Mouse (Mus musculus) common myeloid progenitor, adult 5-6 weeks (primary cell): Measurements from ENCODE around the gene Rasgrf2. TPM values are rescaled to one million over a fixed set of nuclear protein-coding genes. Genes with fewer than 3 reads are reported as not detected.
"Not testable (repeated sequence)": the region's sequence is repeated elsewhere in the genome, so short reads cannot be mapped to it uniquely, and the experiment has no call there.

Experiments
- ATAC-seq: replicated peaks from 2 replicates; pipeline ENCODE4 v1.8.0; 2016; ENCODE audit warnings: low read depth, mild to moderate bottlenecking, moderate TSS enrichment, inconsistent platforms; ENCODE audit not compliant: poor library complexity, severe bottlenecking
- total RNA-seq: library from RNA; stranded (forward); fragments of 200-1000, 187-1606 nt; gene quantifications from 2 replicates; pipeline ENCODE4 v1.2.3, GENCODE M21; 2017

The Rasgrf2 gene
- total RNA-seq, result 0.09 TPM in 1 of 2 replicates, not detected in the other

DNA sequence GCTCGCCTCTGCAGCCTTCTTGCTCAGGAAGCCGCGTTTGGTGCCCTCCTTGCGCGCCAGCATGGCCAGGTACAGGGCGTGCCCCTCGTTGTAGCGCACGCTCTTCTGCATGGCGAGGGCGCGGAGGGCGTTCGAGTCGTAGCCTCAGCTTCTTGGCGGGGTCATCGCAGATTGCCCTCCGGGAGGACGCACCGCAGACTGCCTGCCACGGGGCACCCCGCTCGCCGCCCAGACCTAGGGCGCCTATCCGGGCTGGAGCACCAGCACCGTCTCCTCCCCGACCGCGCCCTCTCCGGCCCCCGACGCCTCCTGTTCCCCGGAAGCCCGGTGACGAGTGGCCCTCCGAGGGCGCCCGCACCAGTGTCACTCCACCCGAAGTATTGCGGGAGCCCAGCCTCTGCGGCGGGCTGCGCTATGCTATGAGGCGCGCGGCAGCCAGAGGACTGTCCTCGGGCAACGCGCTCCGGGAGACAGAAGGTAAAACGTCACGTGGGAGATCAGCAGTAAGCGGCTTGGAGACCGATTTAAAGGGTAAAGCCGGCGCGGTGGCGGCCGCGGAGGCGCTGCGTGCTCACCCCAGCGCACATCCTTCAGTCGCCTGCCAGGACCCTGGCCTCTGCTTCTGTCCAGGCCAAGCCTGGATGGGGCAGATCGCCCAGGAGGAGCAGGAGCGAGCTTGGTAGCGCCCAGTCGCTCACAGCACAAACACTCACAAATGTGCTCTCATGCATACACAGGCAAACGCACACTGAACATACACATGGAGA is at the start of gene Rasgrf2:
Gene Rasgrf2 (minus strand): TSS at position 273 of the 767 bp plus-strand sequence.
- peak; percentile 62; the same call in 1 of the 2 replicates for ATAC-seq

DNA sequence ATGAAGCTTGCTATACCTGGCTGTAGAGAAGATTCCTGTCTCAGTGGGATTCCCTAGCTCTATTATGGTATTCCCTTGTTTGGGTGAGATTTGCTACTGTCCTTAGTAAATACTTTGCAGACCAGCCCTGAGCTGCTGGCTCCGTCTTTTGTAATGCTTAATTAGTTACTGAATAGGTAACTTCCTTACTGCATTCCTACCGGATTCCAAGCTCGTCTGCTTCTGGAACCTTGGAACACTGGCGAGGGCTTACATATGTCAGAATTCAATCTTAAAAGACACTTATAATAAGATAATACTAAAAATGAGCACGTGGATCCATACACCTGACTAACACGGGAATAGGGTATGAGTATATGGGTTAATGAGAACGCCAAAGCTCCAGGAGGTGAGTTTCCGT is 41.2 kb upstream of the Rasgrf2 start:
- ATAC-seq, result not testable (repeated sequence)

DNA sequence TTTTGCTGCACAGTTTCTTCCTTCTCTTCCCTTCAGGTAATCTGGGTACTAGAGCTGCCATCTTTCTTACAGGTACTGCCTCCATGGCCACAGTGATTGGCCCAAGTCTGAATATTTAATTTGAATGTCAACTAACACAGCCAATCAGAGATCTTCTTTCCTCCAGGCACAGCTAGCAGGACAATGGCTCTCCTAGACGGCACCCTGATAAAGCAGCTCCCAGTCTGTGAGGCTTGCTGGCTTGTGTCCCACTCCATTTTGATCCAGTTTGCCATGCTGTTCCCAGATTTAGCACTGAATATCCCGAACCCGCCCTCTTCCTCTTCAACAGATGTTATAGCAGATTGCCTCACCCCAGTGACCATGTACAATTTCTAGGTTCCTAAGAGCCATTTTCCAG is 19.1 kb upstream of the Rasgrf2 start:
- no peak for ATAC-seq

- no peak for ATAC-seq
These were observed 17.4 kb upstream of the Rasgrf2 start for GRCm38 (mm10) chr13:92148858-92149257.

DNA sequence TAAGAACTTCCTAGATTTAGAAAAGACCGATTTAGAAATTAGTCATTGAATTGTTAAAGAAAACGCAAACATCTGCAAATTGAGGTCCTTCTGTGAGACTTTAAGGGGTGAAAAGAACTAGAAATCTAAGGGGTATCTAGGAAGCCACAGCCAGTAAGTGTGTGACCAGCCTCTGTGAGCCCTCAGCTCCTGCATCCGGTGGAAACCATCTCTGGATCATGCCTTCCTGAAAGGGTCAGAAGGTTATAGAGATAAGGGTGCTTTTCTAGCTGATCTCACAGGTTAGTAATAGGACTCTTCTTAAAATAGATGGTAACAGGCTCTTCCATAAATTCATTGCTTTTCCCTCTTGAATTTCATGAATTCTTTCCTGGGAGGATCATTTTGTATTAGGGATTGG is 3.3 kb upstream of the Rasgrf2 start:
- no peak for ATAC-seq

DNA sequence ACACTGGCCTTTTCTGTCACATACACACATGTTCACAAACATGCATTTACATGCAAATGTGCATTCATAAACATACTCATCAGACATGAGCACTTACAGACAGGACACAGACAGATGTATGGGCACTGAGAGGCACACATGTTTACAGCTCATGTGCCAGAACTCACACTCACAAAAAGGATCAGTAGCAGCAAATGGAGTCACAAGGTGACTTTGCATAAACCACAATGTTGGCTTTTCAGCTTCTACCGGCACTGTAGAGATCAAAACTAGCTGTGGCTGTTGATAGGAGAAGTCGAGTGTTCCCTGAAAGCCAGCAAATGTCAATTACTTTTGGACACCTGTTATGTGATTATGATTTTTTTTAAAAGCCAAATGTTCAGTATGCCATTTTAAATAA is 1.1 kb upstream of the Rasgrf2 start:
- no peak for ATAC-seq

GRCm38 (mm10) chr13:92130994-92131383 is 467 bp downstream of the Rasgrf2 start:
- ATAC-seq, result no peak

DNA sequence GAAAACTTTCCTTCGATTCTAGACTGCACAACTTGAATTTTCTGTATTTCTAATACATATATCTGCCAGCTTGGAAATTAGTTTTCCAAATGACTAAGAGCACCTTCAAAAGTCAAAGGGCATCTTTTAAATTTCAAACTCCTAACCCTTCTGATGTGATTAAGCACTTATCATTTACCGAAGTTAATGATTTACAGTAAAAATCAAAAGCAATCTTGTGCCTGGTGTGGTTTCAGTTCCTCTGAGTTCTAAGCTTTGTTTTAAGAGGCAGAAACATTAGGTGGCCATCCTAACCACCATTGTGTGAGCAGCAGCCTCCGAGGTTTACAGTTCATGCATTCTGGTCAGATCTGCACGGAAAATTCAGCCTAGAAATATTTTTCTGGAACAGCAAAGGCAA is 1.6 kb downstream of the Rasgrf2 start:
- no peak for ATAC-seq

DNA sequence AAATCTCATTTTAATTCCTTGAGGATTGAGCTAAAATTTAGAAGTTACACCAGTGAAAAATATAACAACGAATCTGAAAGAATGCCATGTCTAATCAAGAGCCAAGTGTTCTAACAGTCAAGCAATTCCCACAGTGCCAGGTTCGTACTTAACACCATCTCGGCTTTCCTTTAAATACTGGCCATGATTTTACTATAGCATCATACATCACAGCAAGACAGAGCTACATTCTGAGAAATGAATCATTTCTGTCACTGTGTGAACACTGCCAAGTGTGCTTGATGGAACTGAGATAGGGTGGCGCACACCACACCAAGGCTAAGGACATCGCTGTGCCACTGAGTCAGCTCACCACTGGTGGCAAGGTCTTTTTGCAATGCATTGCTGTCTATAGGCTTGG is 5.6 kb downstream of the Rasgrf2 start:
- ATAC-seq, result no peak

DNA sequence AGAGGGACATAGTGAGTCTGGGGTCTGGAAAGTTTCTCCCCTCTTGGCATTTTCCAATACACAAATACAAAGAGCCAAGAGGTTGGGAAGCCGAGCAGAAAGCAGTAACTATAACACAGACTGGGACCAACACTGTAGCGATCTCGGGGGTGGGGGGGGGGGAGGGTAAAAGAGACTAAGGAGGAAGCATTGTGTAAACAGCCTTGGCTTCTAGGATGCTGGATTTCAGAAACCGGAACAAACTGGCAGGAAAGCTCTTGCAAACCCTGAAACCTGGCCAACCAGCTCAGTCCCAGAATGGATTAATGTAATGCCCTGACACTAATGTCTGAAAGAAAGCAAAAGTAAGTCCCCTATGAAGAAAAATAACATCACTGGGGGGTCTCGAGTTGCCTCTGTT is 11.8 kb downstream of the Rasgrf2 start:
- ATAC-seq, result no peak

GRCm38 (mm10) chr13:92114076-92114475 is 17.4 kb downstream of the Rasgrf2 start:
- ATAC-seq, result no peak

DNA sequence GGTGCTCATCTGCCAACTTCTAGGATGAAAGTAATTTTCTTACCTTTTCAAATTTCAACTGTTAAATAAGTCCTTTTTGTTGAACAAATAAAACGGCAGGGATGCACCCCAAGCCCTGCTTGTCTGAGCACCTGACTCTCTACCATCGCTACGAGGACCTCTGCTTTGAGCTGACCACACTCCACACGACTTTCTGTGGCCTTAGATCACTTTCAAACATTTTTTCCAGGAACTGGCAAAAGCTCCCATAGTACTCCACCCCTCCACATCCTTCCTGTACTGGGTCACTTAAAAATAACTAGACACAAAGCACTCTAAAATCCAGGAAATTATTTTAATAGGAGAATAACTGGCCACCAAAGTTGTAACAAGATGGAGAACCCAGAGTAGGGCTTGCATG is 23.2 kb downstream of the Rasgrf2 start:
- no peak for ATAC-seq

DNA sequence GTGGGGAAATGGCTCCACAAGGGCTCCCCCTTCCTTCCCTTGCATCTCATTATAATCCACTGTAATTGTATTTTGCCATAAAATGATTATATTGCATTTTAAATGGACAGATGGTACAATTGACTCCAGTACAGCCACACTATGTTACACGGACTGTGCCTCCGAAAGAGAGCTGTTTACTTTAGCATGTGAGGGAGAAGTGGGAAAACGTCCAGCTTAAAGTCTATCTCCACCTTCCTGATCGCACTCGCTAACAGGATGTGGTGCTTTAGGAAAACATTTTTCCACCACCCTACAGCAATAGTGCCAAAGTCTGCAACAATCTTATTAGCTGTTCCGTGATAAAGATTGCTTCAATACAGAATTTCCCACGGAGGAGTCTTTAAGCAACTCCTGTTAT is 27.2 kb downstream of the Rasgrf2 start:
- no peak for ATAC-seq

DNA sequence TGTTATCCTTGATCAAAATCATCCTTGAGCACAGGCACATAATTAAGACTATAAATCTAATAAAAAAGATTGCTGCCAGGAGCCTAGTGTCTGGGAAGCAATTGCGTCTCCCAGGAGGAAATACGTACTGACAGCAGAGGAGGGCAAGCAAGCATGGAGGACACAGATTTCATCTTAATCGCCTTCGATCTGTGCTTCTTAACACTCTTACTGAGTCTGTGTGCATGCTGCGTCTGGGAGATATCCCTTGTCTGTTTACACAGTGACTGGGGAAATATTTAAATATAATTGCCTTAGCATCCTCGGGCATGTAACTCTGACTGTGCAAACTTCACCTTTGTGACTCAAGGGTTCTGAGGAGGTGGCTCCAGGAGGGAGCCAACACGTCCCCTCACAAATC is 33.0 kb downstream of the Rasgrf2 start:
- ATAC-seq, result no peak

GRCm38 (mm10) chr13:92095131-92096090 is 36.0 kb downstream of the Rasgrf2 start:
- ATAC-seq, result no peak

- ATAC-seq, result no peak
These were observed 37.7 kb downstream of the Rasgrf2 start for GRCm38 (mm10) chr13:92093712-92094290.

DNA sequence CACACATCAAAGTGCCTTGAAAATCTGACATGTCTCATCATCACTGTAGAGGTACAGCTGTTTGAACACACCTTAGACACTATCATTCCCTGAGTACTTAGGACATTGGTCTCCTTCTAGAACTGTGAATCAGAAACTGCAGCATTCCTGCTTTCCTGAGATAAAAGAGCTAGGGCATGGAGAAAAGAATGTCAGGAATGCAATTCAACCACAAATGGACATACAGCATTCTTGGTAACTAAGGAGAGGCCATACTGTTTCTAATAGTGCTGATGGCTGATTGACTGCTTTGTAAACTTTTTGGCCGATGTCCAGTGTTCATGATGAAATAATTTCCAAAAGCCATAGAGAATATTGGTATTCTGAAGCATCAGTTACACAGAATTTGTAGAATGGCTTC is 58.3 kb downstream of the Rasgrf2 start:
- ATAC-seq, result no peak

- ATAC-seq, result no peak
These were observed 62.8 kb downstream of the Rasgrf2 start for GRCm38 (mm10) chr13:92068651-92069050.

DNA sequence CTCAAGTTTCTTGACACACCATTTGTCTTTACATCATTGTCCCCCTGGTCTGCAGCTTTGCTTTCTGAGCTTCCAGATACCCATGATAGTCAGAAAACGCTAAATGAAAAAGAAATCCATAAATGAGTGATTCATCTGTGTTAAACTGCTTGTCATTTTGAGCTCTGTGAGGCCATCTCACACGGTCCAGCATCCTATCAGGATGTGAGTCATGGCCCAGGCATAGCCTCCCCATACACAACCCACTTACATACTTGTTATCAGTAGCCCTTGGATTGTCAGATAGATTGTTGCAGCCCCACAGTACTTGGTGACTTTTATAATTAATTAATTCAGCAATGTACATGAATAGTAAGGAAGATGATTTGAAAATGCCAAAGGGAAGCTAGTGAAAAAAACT is 63.6 kb downstream of the Rasgrf2 start:
- ATAC-seq, result no peak

- ATAC-seq, result no peak
These were observed 77.7 kb downstream of the Rasgrf2 start for GRCm38 (mm10) chr13:92053748-92054147.

DNA sequence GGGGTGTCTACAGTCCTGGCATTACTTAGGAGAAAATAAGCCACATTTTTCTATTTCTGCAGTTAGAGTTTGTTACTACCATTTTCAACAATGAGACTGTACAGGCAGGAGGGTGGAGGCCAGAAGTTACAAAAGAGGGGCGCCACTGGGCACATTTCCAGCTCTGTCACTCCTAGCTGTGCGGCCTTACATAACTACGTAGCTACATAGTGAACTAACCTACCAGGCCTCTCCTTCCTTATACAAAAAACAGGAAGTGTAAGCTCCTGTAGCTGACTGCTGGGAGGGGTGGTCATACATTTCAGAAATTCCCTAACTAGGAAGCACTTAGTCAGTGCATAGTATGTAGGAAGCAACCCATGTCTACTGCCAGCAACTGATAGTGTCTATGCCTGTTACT is 78.5 kb downstream of the Rasgrf2 start:
- ATAC-seq, result peak; percentile 65; the same call in 1 of the 2 replicates
